Mouse (Mus musculus): Measurements from ENCODE around the gene Leo1.
"Not testable (repeated sequence)": the region's sequence is repeated elsewhere in the genome, so short reads cannot be mapped to it uniquely, and the experiment has no call there.

The Leo1 gene

DNA sequence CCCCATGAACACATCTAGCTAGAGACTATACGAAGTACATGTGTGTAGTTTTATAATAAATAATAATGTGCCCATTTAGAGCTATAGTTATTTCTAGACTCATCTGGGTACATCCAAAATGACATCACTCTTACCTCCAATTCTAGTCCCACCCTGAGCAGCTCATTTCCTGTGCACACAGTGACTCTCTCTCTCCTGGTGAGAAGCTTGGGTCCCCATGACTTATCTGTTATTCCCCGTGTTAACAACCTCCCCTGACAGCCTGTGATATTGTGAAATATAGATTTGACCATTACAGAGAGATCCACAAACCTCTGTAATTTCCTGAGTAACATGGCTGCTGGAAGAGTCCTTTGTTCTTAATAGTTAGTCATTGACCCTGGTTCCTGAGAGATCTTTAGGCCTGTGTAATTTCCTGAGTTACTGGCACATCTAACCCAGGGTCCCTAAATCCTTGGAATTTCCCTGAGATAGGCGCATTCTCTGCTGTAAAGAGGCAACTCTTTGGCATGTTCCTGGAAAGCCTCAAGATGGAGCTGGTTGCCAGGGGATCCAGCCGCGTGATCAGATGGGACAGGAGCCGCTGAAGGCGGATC lies 15.4 kb upstream of the Leo1 start:
- no peak for DNase-seq (ENCODE audit: low read depth, low spot score)

- DNase-seq (ENCODE audit: low read depth, low spot score): no peak
Measured at GRCm38 (mm10) chr9:75427366-75428273, 13.7 kb upstream of the Leo1 start.

- DNase-seq (ENCODE audit: low read depth, low spot score): no peak
Measured at GRCm38 (mm10) chr9:75428274-75428600, 13.1 kb upstream of the Leo1 start.

DNA sequence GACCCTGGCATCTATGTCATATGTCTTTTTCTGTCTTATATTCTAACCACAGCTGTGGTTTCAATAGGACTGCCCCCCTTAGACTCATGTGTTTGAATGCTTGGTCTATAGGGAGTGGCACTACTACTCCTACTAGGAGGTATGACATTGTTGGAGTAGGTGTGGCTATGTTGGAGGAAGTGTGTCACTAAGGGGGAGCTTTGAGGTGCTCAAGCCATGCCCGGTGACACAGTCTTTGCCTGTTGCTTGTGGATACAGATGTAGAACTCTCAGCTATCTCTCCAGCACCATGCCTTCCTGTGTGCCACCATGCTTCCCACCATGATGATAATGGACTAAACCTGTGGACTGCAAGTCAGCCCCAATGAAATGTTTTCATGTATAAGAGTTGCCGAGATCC lies 12.3 kb upstream of the Leo1 start:
- DNase-seq (ENCODE audit: low read depth, low spot score): no peak

- DNase-seq (ENCODE audit: low read depth, low spot score): no peak
Measured at GRCm38 (mm10) chr9:75429657-75430056, 11.7 kb upstream of the Leo1 start.

- DNase-seq (ENCODE audit: low read depth, low spot score): no peak
Measured at GRCm38 (mm10) chr9:75430822-75431621, 10.3 kb upstream of the Leo1 start.

GRCm38 (mm10) chr9:75432694-75433093 lies 8.6 kb upstream of the Leo1 start:
- DNase-seq (ENCODE audit: low read depth, low spot score): no peak

DNA sequence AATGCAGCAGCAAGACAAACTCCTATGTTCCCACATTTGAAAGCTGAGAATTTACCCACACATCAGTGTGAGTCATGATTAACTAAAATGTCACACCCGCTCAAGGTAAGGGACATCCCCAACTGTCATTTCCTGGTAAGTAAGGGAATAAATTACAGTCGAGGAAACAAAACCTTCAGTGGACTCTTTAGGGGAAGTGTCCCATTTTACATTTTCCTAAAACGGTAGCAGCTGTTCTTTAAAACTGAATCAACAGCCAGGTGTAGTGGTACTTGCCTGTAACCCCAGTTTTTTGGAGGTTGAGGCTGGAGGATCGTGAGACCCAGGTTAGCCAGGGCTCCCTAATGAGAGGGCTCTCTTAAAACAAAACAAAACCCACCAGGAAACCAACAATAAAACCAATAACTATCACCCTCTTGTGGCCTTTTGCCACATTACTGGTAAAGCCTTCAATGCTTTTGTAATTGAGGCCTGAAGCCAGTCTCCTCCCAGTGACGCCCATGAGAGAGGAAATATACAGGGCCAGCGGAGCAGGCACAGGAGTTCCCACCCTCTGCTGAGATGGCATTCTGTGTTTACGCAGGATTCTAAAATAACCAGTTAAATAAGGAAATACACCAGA lies 7.0 kb upstream of the Leo1 start:
- DNase-seq (ENCODE audit: low read depth, low spot score): peak; percentile 88

DNA sequence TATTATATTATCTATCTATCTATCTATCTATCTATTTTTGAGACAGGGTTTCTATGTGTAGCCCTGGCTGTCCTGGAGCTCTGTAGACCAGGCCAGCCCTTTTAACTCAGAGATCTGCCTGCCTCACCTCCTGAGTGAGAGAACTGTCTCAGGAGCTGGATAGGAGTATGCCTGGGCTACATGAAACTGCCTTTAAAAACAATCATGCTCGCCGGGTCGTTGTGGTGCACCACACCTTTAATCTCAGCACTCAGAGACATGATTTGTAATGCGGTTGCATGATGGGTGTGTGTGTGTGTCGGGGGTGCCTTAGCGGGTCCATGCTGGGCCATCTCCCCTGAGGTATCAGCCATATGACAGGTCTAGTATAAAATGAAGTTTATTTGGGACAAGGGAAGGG lies 6.5 kb upstream of the Leo1 start:
- DNase-seq (ENCODE audit: low read depth, low spot score): peak; percentile 39

- DNase-seq (ENCODE audit: low read depth, low spot score): no peak
Measured at GRCm38 (mm10) chr9:75435291-75435690, 6.0 kb upstream of the Leo1 start.

DNA sequence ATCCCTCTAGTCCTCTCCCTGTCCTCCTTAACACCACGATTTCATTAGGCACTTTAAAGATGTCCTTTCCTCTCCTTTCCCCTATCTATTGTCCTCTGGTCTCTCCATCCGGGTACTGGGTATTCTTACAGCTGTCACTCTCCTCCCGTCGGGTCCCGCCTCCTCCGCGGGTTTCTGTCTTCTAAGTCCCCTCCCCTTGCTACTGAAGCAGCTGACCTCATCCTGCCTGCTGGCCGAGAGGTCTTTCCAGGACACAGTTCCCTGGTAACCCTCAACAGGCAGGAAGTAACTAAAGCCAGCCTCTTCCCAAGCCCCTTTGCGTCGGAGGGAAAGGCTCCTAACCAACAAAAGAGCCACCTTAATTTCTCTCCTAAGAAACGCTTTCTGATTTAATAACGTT lies 5.4 kb upstream of the Leo1 start:
- peak; percentile 81 for DNase-seq (ENCODE audit: low read depth, low spot score)

DNA sequence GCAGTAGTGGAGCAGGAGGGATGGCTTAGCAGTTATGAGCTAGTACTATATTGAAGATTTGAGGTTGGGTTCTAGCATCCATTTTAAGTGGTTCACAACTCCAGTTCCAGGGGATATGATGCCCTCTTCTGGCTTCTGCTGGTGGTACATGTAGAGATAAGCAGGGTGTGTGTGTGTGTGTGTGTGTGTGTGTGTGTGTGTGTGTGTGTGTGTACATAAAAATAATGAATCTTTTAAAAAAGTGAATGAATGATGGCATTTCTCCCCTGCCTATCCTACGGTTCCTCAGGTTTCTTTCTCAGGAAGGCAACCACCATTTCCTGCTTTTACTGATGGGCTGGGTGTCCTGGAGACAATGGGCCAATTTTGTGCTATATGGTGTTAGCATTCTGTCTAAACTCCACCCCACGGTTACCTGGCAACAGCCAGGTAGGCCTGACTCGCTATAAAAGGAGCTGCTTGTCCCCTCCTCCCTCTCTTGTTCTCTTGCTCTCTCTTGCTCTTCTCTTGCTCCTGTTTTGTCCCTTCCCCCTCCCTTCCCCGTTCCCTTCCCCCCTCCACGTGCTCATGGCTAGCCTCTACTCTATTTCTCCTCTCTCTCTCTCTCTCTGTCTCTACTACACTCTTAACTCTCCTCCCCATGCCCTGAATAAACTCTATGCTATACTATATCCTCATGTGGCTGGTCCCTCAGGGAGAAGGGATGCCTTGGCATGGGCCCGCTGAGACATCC lies 3.5 kb upstream of the Leo1 start:
- peak; percentile 80 for DNase-seq (ENCODE audit: low read depth, low spot score)

DNA sequence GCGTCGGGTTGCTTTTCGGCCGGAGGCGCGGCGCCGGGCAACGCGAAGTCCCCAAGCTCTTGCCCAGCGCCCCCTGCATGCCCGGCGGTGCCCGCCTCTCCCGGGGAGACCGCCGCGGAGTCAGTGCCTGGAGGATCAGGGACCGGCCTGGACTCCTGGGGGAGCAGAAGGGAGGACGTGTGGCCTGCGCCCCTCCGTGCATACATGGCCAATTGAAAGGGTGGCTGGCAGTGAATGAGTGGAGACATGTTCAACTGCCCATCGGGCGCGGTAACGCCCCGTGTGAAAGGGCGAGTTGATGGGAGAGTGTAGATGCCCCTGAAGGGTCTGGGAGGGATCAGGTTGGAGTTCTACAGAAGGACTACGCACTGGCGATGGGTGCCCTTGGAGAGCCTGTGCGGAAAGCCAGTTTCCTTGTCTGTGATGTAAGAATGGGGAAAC lies 387 bp downstream of the Leo1 start:
- no peak for DNase-seq (ENCODE audit: low read depth, low spot score)

DNA sequence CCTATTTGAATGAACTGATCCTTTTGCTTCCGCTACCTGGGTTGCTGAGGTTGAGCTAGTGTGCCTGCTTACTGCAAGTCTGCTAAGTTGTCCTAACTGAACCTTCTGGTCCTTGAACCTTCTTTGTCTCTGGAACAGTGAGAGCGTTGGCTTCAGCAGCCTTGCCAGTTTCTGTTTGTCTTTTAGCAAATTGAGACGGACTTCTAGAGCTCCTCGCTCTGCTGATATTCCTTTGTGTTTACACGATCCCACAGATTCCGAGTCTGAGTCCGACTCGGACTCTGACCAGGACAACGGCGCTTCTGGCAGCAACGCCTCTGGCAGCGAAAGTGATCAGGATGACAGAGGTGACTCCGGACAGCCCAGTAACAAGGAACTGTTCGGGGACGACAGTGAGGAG lies 3.7 kb downstream of the Leo1 start:
- no peak for DNase-seq (ENCODE audit: low read depth, low spot score)

DNA sequence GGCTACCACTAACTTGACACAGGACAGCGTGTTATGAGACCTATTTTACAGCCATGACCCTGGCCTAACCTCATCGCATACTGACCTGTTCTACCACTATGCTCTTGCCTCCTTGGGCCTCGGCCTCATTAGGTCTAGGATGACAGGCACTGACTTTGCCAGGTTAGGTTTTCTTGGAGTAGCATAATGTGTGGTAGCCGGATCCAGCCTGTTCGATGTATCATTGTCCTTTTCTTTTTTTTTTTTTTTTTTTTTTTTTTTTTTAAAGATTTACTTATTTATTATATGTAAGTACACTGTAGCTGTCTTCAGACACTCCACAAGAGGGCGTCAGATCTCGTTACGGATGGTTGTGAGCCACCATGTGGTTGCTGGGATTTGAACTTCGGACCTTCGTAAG lies 5.2 kb downstream of the Leo1 start:
- DNase-seq (ENCODE audit: low read depth, low spot score): not testable (repeated sequence)

GRCm38 (mm10) chr9:75448021-75448420 lies 6.7 kb downstream of the Leo1 start:
- no peak for DNase-seq (ENCODE audit: low read depth, low spot score)

GRCm38 (mm10) chr9:75453994-75454393 lies 12.7 kb downstream of the Leo1 start:
- no peak for DNase-seq (ENCODE audit: low read depth, low spot score)

- DNase-seq (ENCODE audit: low read depth, low spot score): no peak
Measured at GRCm38 (mm10) chr9:75455684-75456083, 14.4 kb downstream of the Leo1 start.

GRCm38 (mm10) chr9:75463050-75463660 lies 21.8 kb downstream of the Leo1 start:
- DNase-seq (ENCODE audit: low read depth, low spot score): no peak

DNA sequence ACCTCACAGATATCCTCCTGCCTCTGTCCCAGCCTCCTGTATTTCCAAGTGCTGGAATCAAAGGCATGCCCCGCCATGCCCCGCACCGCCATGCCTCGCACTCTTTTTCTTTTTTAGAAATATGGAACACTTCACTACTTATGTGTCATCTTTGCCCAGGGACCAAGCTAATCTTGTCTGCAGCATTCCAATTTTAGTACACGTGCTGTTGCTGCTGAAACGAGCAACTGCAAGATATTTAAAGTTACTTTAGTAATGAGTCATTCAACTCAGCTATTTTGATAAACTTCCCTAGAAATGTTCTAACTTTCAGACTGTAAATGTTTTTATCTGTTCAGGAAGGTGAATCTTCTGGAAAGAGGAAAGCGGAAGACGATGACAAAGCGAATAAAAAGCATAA lies 24.5 kb downstream of the Leo1 start:
- DNase-seq (ENCODE audit: low read depth, low spot score): no peak

DNA sequence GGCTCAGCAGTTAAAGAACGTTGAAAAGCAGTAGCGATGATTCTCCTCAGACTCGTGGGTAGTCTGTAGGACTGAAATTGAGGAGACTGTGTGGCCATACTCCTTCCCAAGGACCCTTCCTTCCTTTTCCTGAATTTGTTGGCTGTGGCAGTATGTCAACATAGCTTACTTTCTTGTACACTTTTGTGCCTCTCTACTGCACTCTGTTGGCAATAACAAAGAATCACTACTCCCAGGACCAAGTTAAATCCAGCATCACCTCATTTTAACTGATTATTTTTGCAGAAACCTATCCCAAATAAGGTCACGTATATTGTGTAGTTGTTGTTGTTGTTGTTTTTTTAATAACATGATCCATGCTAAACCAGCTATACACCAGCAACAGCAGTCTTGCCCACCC lies 25.3 kb downstream of the Leo1 start:
- DNase-seq (ENCODE audit: low read depth, low spot score): no peak
